Mouse (Mus musculus) 416B (cell line): ENCODE results near the gene Trim3.

Experiments
- DNase-seq: peaks from one replicate; pipeline ENCODE4 v3.0.0; 2011; ENCODE audit warnings: low read depth

Trim3 gene

DNA sequence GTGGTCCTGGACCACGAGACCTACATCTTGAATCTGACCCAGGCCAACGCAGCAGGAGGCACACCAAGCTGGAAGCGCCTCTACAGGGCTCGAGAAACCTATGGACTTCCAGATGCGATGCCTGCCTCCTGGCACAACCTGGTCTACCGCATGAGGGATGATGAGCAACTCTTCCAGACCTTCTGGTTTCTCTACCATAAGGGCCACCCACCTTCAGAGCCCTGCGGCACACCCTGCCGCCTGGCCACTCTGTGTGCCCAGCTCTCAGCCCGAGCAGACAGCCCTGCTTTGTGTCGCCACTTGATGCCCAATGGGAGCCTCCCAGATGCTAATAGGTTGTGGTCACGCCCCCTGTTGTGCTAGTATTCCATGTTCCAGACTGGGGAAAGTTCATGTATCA is 75.7 kb downstream of the Trim3 start:
- no peak for DNase-seq

GRCm38 (mm10) chr7:105556406-105556805 is 77.0 kb downstream of the Trim3 start:
- no peak for DNase-seq

GRCm38 (mm10) chr7:105555571-105555970 is 77.8 kb downstream of the Trim3 start:
- DNase-seq: no peak
